Mouse (Mus musculus) natural killer cell, adult 2 months (primary cell): ENCODE data around the gene Sfxn3.

Experiments used
- DNase-seq, 2 experiments: peaks; one replicate each; pipeline ENCODE4 v3.0.0; 2022; ENCODE audit warnings: low spot score in 2 of 2

Gene Sfxn3

DNA sequence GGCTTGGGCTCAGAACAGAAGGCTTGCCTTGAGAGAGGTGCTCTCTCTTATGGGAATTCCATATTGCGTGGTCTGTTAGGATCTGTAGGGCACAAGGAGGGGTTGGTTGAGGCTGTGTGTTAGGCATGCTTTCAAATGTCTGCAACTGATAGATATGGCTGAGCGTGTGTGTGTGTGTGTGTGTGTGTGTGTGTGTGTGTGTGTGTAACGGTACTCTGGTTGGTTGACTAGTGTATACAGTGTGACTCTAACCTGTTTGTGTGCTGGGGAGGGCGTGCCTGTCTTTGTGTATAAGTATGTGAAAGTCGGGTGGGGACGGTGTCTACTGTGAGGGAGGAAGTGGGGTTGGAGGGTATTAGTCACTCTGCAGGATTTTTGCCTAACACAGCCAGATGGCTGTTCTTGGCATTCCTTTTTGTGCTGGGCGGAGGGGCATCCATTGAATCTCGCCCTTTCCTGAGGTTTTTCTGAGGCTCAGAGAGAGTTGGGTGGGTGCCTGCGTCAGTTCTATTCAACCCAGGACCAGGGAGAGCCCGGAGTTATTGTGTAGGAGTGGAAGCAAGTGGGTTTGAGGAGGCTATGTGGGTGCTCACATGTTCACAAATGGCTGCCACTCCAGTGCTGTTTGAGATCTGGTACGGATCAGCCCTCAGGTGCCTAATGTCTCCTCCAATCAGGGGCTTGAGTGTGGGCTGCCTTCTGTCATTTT, 786 bp downstream of the Sfxn3 start:
- DNase-seq, result peak; percentile 78 to 80

DNA sequence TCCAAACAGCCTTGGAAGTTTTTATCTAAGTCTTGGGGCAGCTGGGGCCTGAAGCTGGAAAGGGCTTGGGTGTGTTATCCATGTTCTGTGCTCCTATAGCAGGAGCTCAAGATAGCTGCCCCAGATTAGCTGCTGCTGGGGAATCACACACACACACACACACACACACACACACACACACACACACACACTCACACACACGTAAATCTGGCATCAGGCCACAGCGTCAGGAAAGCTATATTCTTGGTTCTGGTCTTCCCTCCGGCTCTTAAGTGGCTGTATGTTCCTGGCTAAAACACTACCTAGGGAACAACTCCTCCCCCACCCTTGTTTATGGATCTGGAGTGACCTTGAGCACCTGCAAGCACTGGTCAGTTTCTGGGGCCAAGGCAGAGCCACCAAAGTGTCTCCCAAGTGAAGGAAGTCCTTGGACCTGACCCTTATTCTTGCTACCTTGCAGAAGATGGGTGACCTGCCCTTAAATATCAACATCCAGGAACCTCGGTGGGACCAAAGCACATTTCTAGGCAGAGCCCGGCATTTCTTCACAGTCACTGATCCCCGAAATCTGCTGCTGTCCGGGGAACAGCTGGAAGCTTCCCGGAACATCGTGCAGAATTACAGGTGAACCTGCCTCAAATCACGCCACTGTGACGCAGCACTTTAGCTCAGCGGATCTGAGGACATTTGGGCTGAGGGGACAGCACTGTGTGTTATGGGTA, 1.5 kb downstream of the Sfxn3 start:
- no peak for DNase-seq

DNA sequence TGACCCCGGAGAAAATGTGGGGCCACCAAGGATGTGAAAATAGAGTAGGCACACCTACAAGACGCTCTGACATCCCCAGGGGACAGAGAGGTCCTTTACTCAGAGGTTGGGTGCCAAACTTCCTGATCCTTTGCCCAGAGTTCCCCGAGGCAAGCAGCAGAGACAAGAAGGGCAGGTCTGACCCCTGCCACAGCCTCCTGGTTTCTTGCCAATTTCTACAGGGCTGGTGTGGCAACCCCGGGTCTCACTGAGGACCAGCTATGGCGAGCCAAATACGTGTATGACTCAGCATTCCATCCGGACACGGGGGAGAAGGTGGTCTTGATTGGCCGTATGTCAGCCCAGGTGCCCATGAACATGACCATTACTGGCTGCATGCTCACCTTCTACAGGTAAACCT, 2.2 kb downstream of the Sfxn3 start:
- DNase-seq, result no peak

DNA sequence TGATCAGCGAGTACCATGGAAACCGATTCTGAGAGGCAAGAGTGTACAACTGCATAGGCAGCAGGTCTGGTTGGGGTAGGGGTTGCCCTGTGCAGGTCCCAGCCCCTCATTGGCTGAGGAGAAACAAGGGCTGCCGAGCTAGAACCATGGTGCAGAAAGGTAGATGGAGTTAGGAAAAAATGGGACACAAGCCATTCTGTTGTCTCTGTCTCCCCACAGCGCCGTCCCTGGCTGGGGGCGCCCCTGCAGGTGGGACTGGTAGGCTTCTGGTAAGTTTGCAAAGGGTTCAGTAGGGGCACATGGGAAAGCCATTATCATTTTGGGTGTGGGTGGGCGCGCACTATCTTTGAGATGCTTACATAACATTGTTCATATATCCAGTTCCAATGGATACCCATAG, 6.1 kb downstream of the Sfxn3 start:
- DNase-seq, result no peak

DNA sequence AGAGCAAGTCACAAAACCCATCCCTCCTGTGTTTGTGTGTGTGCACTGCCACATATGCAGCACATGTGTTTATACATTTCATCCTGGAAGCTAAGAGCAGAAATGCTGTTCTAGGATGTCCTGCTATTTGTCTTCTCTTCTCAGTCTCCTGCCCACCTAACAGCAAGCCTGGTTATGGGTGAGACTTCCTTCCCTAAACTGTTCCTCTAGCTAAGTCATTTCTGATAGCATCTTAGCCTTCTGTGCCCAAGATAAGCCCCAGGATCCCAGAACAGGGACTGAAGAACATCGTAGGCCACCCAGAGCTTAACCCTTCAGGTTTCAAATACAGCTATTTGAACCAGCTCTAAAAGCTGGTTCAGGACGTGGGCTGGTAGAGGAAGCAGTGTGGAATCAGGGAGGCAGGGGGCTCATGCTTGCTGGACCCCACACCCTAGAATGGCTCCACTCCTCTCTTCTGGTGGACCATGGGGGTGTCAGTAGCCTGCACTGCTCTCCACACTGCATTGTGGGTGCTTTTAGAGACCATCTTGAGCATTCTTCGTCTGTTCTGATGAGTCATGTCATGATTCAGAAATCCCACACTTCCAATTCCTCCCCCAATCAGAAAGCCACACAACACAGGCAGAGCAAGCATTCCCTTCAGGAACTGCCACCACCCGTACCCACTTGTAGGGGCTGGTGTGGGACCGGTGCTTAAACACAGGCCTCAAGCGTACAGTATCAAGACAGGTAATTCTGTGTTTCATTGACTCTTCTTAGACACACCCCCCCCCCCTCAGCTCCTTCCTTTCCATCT, 7.8 kb downstream of the Sfxn3 start:
- DNase-seq, result no peak

DNA sequence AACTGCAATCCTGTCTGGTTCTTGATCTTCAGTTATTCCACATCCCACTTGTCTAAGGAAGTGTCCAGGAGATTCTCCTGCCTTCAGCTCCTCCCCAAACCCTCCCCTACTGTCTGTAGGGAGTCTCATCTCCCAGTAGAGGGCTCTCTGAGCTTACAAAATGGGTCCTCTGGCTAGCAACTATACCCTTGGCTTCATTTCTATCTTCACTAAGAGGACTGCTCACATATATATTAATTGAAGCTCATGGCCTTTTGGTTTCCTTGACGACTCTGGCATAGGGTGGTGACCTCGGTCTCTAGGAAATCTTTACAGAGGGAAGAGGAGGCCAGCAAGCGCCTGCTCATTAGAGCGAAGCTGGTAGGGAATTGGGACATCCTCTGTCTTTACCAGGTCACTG, 9.1 kb downstream of the Sfxn3 start:
- DNase-seq, result no peak

DNA sequence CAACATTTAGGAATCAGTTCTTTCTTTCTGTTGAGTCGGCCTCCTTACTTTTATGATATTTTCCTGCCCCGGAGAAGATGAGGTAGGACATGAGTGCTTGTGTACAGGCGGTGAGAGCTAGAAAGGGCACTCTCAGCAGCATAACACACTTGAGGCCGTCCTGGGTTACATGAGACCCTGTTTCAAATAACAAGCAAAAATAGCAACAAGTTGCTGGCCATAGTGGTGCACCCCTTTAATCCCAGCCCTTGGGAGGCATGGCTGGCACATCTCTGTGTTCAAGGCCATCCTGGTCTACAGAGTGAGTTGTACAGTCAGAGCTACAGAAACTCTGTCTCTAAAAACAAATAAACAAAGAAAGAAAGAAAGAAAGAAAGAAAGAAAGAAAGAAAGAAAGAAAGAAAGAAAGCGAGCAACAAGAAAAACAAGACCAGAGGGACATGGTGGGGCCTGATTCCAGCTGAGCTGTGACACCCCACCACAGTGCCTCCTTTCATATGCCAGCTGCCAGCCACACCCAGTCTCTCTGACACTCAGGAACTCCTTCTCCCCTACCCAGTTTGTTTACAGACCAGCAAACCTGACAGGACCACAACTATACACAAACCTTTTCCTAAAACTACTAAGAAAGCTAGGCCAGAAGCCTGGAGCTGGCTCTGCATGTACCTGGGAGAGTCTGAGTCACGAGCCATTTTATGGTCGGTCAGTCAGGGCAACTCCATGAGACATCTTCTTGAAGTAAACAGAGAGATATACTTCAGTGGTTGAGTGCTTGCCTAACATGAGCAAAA, 9.8 kb downstream of the Sfxn3 start:
- DNase-seq, result no peak

DNA sequence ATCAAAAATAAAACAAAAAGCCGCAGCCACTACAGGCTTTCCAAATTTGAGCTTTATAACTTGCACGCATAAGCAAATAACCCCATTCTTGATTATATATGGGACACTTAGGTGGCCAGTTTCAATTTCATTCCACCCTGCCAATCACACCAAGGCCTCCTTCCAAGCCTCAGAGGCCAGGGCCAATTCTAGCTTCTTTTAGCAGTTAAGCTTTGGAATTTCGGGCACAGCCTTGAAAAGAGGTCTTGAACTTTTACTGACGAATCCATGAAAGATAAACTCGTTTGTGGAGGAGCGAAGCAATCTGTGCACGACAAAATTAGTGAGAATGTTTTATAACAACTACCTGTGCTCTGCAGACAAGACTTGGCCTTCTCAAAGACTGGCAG, 10.4 kb downstream of the Sfxn3 start:
- DNase-seq, result no peak

DNA sequence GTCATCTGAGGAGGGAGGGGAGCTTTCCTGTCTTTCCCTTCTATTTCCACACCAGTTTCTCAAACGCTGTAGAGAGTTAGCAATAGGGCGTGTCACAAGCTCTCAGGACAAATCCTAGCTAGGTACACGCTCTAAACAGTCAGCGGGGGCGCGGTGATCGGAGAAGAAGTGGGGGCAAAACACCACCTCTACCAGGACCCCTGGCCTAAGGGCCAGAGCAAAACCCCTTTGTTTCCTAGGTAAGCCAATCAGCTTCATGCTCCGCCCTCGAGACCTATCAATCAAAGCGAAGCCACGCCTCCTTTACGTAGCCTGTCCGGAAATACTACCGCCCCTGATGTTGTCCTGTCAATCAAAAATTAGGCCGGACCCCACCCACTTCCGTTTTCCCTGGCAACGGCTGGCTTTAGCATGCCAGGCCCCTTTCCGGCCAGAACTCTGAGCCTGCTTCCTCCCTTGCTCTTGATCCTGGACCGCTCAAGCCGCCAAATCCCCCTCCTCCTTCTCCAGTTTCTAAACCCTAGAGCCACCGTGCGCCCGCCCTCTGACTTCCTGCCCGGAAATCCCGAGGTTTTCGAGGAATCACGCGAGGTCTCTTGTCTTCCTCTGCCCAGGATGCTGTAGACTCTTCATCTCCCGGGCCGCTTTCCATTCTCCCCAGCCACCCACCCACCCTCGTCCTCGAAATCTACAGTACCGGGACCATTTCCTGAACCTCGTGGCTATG, 11.0 kb downstream of the Sfxn3 start:
- DNase-seq, result peak; percentile 91 to 92

DNA sequence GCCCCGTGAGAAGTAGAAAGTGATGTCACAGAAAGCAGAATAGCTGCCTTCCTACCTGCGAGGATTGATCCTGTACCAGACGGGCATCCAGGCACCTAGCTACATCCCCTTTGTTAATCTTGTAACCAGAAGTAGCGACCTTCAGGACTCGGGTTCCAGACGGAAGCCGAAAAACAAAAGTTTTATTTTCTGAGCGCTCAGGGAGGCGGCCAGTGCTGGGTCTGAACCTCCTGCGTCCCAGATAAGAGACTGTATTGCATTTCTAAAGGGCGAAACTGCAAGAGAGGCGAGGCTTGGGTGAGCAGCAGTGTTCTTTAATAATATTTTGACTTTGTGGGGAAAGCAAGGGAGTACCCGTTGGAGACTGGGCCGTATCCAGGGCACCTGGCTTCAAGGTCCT, 11.5 kb downstream of the Sfxn3 start:
- no peak for DNase-seq

DNA sequence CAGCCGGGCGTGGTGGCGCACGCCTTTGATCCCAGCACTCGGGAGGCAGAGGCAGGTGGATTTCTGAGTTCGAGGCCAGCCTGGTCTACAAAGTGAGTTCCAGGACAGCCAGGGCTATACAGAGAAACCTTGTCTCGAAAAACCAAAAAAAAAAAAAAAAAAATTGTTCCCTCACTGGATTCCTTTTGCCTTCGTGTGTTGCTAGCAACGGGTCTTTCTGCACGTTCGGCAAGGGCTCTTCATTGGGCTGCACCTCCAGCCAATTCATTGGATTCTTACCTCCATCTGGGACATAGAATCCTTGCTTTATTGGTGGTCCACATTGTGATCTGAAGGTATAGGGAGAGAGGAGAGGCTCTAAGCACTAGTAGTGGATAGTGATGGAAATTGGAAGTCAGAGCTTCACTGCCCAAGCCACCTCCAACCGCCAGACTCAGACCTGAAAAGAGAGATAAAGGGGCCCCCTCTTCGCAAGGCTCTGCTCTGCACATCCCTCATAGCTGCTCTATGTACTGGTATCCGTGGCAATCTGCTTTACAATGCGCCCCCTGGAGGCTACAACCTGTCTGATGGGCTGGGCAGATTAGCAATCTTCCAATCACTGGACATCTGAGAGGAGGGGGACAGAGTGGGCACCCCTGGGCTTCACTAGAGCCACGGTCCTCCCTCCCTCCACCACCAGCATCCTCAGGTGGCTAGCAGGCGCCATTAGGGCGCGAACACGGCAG, 16.4 kb downstream of the Sfxn3 start:
- DNase-seq, result peak; percentile 64 to 66

DNA sequence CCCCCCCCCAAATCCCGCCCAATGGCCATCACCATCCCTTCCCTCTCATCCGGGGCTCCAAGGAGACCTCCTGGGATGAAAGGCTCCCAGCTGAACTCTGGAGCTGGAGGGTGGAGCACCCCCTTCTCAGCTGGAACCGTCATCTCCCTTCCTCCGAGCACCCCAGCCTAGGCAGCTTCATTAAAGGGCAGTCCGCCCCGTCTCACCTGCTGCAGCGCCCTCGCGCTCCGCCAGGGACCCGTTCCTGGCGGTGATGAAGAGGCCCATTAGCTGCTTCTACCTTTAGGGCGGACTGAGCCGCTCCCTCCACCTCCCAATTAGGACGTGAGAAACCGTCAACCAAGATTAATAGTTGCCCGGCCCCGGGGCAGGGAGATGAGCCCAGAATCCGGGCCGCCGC, 17.9 kb downstream of the Sfxn3 start:
- DNase-seq, result no peak

DNA sequence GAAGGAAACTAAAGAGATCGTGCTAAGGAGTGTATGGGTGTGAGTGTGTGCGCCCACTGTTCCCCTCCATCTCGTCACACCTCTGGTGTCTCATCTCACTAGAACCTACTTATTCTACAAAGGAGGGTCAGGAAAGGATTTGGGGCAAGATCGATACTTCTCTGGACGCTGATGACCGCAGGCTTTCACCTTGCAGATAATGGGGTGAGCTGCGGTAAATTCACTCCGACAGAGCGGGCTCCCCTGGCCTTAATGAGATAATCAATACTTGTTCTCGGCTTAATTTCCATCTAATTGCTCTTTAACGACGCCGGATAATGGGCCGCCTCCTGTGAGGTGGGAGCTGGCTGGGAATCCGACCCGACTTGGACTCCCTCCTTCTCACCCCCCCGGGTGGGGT, 19.9 kb downstream of the Sfxn3 start:
- DNase-seq, result no peak

DNA sequence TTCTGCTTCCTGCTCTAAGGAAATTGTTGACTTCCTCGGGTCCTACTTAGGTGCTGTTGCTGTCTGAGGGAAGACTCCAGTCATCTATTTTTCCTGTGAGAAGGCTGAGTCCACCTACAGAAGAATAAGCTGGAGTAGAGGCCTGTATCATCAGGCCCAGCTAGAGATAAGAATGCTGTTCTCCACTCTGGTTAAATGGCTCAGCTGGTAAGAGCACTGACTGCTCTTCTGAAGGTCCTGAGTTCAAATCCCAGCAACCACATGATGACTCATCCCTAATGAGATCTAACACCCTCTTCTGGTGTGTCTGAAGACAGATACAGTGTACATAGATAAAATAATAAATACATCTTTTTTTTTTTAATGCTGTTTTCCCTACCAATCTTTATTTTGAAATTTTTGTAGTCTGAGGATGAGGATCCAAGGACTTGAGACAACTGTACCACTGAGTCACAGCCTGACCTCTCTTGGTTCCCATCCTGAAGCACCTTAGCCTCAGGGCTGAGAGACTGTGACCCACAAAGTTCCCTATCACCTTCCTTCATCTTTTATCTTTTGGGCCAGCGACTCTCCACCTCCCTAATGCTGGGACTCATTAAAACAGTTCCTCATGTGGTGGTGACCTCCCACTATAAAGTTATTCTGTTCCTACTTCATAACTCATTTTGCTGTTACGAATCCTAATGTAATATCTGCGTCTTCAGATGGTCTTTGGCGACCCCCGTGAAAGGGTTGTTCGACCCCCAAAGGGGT, 20.6 kb downstream of the Sfxn3 start:
- DNase-seq, result no peak

DNA sequence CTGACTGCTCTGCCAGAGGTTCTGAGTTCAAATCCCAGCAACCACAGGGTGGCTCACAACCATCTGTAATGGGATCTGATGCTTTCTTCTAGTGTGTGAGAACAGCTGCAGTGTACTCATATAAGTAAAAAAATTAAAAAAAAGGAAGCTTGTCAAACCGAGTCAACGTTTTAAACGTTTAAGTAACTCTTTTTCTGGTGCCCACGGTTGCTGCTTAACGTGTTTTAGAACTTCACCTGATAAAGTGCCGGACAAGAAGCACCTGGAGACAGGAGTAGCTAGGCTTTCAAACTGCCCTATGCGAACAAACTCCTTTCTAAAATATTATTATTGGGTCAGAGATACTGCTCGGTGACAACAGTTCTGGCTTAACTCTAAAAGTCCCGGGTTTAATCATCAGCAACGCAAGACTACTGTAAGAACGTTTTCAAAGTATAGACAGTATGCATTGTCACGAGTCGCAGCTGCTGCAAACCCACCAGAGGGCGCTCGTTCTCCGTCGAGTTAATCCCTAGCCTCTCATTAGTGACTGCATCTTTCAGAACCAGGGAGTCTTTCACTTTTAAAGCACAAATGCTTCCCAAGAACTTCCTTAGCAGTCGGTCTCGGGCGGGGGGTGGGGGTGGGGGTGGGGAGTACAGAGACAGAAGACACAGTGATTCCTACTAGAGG, 26.7 kb downstream of the Sfxn3 start:
- peak; percentile 77 to 86 for DNase-seq

DNA sequence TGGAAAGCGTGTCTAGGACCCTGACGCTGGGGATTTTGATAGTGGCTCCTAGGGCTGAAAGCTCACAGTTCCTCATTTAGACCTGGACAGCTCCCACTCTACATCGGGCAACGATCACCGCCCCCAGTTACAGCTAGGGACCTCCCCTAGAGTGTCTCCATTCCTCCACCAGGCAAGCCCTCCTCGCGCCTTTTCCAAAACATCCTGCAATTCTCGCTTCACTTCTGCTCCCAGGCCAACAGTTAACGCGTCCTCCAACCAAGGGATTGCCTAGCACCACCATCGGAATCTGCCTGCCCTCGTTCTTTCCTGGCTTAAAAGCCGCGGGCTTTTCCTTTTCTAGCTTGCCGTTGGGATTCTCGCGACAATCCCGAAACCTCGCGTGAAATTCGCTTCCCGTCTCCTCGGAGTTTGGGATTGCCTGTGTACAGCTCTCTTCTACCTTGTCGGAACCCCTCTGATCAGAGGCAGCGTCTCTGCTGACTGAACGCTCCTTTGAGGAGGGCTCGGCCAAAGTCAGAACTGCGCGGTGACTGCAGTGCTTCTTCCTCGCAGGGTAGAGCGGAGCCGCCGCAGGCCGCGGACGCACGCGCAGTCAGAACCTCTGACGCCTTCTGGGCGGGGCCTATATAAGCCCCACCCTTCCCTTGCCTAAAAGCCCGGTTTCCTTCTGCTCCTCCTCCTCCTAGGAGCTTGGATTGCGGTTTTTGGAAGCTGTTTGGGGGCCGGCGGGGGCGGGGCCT, 27.4 kb downstream of the Sfxn3 start, which contains the start of gene Kazald1:
Gene Kazald1, plus strand, starts transcription at position 662 of the 743 bp plus-strand sequence.
- DNase-seq, result peak; percentile 84 to 88

DNA sequence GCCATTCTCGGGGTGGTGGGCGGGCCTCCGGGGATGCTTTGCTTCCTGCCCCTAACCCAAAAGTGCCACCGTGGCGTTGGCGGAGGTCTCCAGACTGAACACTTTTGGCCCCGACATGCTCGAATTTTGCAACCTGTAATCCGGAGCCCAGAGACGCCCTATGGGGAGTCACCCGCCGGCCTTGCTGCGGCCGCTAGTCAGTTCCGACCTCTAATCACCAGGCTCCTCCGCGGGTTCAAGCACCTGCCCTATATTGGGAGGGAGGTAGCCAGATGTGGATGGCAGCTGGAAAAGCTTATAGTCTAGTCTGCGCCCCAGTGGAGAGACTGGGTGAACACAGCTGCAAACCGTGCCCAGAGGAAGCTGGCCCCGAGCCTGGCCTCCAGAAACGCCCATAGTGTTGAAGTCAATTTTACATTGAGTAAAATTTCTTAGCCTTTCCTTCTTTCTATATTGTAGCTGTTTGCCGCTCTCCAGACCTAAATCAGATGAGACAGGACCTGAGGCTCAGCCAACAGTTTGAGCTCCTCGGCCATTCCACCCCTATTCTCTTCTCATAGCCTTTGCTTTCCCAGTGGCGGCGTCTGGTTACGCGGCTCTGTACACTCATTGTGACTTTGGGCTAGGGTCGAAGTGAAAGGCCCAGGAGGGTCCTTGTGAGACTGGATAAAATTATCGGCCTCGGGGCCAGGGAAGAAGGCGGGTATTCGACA, 28.2 kb downstream of the Sfxn3 start:
- no peak for DNase-seq
